Mouse (Mus musculus) E14TG2a.4 (cell line): ENCODE results near the gene Pde4d.

ENCODE experiments used
- CTCF ChIP-seq: conservative IDR thresholded peaks from 2 replicates; pipeline ENCODE4 v1.5.1; 2014; ENCODE audit warnings: low read length
- NANOG ChIP-seq: IDR thresholded peaks from 2 replicates; pipeline ENCODE4 v1.6.1; 2014; ENCODE audit warnings: borderline replicate concordance, low read length, mixed read lengths

DNA sequence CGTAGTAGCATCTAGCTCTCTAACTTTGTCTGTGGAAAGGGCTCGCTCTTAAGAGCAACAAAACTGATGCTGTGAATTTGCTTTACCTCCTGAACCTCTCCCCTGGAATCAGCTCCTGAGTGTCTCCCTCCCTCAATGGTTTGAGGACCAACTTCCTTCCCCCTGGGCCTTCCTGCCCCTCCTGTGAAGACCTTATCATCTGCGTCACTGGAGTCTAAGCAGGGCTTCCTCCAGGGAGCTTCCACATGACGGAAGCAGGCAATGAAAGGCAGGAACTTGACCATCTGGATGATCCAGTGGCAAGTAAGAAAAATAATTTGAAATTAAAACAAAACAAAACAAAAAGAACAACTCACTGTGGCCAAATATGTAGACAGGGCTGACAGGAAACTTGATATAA lies 1438.5 kb downstream of the Pde4d start:
- TF ChIP-seq CTCF = no peak
- no peak for TF ChIP-seq NANOG
